Mouse (Mus musculus) ovary, postnatal 14 days (tissue): ENCODE measurements around the gene Tex101.
"Not testable (repeated sequence)": the region's sequence is repeated elsewhere in the genome, so short reads cannot be mapped to it uniquely, and the experiment has no call there.

Experiments
- DNase-seq: peaks from one replicate; pipeline ENCODE4 v3.0.0; 2022; ENCODE audit warnings: low spot score

Tex101 gene

DNA sequence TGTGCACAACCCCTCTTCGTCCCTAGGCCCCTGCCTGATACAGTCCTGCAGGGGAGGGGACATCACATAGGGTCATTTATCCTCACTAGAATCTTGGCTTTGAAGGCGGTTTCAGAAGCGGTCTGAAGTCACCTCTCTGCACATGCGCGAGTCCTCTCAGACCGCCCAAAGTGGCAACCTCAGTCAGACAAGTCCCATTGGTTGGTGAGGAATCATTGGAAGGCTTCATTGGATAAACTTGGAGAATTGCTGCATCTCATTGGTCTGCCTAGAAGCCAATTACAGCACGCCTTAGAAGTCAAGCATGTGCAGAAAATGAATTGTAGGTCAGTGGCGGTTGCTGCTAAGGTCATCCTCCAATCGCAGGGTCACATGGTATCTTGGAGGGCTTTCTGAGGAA is at the start of gene Tex101:
Tex101 (minus strand) TSS at position 101 of the 400 bp plus-strand sequence.
- DNase-seq, result no peak

DNA sequence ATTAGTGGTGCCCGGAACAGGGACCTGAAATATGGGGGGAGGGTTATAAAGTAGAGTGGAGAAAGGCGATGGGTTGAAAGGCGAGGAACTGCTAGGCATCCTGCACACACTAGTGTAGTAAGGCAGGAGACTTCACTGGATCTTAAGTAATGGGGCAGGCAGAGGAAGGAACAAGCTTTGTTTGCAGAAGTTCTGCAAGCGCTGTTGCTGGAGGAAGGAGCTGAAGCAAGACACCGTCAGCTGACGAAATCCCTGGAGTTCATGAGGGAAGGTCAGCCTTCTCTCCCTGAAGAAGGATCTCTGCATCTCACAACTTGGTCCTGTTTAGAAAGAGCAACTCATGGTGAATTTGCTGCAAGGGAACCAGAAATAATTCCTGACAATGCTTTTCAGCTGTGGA is 38.6 kb upstream of the Tex101 start:
- no peak for DNase-seq

GRCm38 (mm10) chr7:24708832-24709292 is 32.4 kb upstream of the Tex101 start, which contains the start of gene BC049730:
TSS of gene BC049730 (plus strand) at chr7:24709242.
- DNase-seq, result no peak

DNA sequence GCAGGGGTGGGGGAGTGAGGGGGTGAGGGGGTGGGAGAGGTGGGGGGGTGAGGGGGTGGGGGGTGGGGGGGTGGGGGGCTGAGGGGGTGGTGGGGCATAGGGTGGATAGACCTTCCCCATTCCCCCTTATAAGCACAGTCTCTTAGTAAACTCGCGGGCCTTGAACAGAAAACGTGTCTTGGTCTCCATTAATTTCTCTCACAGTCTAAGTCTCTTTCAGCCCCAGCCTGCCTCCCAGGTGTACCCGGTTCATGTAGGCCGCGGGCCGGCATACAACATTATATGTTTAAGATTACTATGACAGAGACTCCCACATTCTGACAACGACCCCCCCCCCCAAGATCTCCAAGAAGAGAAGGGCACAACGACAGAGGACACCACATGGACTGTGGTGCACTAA is 26.4 kb upstream of the Tex101 start:
- not testable (repeated sequence) for DNase-seq

GRCm38 (mm10) chr7:24697891-24698290 is 21.4 kb upstream of the Tex101 start:
- not testable (repeated sequence) for DNase-seq

DNA sequence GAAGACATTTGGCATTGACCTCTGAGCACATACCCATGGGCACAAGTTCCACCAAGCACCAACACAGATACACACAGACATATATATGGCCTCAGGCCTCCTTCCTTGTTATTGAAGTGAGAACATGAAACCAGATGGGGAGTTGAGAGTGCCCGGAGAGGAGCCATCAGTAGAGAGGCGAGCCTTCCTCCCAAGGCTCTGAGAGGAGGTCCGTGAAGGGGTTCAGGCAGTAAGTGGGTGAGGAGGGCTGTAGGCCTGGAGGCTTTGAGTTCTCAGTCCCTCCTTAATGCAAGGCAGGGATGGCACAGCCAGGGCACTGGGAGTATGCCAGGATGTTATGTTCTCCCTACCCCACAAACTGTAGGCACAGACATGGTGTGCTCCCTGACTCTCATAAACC is 16.2 kb upstream of the Tex101 start:
- DNase-seq, result not testable (repeated sequence)

- DNase-seq, result not testable (repeated sequence)
Measured at GRCm38 (mm10) chr7:24687519-24687918, 11.0 kb upstream of the Tex101 start.

- DNase-seq, result not testable (repeated sequence)
Measured at GRCm38 (mm10) chr7:24684121-24684520, 7.6 kb upstream of the Tex101 start.

- DNase-seq, result no peak
Measured at GRCm38 (mm10) chr7:24671944-24672439, 4.5 kb downstream of the Tex101 start.

DNA sequence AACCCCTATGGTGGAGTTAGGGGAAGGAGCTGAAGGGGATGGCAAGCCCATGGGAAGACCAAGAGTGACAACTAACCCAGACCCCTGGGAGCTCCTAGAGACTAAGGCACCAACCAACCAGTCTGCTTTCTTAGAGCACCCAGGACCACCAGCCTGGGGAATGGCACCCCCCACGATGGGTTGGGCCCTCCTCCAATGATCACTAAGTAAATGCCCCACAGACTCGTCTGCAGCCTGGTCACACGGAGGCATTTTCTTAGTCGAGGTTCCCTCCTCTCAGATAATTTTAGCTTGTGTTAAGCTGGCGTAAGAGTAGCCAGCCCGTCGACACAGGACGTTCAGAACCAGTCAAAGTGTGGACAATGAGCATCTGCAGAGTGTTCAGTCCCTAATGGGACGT is 11.5 kb downstream of the Tex101 start:
- no peak for DNase-seq

DNA sequence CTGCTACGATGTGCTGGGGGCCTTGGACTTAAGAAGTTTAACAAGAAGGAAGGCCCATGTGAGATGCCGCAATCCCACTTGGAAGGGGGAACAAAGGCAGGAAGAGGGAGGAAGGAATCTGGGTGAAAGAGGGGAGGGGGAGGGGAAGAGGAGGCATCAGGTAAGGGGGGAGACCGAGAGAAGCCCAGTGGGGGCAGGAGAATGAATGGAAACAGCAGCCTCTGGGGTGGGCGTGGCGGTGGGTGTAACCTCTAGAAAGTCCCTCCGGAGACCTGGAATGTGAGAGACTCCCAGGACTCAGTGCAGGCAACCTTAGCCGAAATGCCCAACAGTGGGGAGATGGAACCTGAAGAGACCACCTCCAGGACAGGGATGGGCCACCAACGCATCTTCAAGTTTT is 12.2 kb downstream of the Tex101 start:
- no peak for DNase-seq

DNA sequence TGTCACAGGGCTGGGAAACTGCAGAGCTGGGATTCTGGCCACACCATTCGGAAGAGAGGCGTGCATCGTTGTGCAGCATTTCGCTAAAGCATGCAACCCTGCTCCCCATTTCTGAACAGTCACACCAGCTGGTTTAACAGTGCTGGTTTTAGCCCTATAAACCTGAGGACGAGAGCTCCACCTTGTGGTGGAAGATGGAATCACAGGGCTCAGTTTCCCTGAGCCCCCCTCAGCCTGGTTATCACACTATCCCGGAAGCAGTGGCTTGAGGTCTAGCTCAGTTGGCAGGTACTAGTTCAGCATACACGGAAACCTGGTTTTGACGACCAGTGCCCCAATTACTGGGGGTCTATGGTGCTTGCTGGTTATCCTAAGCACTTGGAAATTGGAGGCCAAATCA is 13.9 kb downstream of the Tex101 start:
- peak; percentile 62 for DNase-seq

GRCm38 (mm10) chr7:24661118-24661904 is 15.2 kb downstream of the Tex101 start:
- DNase-seq, result no peak

DNA sequence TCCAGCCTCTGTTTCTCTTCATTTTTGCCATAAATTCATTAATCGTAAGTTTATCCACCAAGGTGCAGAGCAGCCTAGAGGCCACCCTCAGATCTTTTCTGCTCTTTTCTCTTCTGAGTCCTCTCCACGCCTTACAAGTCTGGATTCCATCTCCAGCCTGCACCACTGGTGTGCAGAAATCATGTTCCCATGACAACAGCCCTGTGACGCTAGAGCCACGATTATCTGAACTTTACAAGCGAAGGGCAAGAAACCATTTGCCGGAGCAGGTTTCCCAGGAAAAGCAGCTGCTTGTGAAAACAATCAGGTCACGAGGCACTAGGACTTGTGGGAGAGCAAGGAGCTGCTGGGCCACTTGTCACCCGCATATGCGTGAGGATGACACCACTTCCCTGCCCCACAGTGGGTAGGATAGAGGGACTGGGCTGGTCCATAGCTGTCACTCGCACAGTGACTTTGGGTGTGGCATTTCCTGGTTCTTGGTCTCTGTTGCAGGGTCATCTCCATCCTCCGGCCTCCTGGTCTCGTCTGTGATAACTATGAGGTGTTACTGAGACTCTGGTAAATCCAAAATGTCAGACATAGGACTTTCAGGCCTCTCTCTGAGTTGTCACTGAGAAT is 16.6 kb downstream of the Tex101 start:
- no peak for DNase-seq

DNA sequence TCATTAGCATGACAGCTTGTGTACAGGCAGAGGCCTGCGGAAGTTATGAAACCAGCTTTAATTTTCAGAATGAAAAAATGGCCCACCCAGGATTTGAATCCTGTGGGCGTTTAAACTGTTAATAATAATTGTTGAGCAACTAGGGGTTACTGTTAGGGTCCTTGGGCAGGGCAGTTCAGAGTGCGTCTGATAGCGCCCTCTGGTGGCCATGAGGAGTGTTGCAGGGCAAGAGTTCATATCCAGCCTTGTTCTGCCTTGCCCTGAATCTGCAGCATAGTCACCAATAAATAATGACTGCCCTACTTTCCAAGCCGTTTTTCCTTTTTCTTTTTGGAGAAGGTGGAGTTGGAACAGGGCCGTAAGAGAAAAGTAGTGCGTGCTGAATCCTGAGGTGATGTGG is 22.8 kb downstream of the Tex101 start:
- peak; percentile 60 for DNase-seq

- no peak for DNase-seq
Measured at GRCm38 (mm10) chr7:24646486-24646885, 30.0 kb downstream of the Tex101 start.

GRCm38 (mm10) chr7:24644996-24645395 is 31.5 kb downstream of the Tex101 start:
- no peak for DNase-seq

GRCm38 (mm10) chr7:24644492-24644891 is 32.0 kb downstream of the Tex101 start:
- DNase-seq, result no peak

- peak; percentile 29 for DNase-seq
Measured at GRCm38 (mm10) chr7:24642491-24642890, 34.0 kb downstream of the Tex101 start.

DNA sequence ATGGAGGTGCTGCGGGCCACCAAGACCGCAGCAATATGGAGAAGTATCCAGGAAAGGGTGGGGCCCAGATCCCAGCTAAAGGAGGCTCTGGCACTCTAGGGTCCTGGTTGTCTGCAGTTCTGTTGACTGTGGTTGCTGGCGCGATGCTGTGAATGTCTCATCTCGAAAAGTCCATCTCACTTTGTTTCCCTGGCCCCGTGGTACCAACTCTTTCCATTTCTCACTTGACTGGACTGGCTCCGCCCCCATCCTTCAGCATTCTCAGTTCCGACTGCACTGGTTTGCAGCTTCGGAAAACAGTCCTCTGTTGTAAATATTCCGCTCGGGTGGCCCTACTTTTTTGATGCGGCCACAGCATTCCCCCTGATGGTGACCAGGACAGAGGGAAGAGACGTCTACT is 36.0 kb downstream of the Tex101 start:
- DNase-seq, result no peak

GRCm38 (mm10) chr7:24638026-24638856 is 38.2 kb downstream of the Tex101 start:
- no peak for DNase-seq

DNA sequence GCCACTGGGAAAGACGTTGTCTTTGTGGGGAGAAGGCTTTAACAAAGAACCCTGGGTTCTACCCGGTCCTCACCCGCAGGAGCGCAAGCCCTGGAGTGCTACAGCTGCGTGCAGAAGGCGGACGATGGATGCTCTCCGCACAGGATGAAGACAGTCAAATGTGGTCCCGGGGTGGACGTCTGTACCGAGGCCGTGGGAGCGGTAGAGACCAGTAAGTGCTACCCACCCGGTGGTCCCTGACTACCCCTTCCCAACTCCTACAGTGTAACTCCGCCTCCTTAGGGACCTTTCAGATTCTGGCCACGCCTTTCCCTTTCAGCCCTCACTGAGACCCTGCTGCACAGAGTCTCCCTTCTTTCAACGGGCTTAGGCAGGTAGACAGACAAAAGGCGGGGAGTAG is 39.4 kb downstream of the Tex101 start:
- DNase-seq, result no peak
